Mouse (Mus musculus): ENCODE results near the gene Il20rb. TPM values are rescaled to one million over a fixed set of nuclear protein-coding genes. Genes with fewer than 3 reads are reported as not detected.
A peak's percentile ranks its signal among the peaks of the same experiment; 100 is the strongest.

Il20rb gene
- polyA plus RNA-seq, 1 experiment from 2014 or later = 0.87 TPM

DNA sequence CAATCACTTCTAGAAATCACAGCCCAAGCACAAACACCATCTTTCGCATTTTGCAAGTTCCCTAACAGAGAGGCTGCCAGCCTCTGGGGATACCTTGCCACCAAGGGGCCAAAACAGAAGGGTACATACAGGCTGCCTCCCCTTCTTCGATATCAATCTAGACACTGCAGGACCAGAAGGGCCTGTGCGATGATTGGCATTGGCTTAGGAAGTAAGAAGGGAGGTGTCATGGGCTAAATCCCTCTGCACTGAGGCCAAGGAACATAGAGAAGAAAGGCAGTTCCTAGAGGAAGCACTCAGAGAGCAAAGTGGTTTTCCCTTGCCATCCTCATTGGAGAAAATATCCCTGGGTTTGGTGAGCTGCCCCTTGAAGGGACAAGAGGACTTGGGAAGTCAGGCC, 16.9 kb downstream of the Il20rb start:
- Histone ChIP-seq H3K4me3 (no peak overlapping the region), H3K9ac (no peak overlapping the region), H3K9me3 (replicated peaks) (no peaks in the 10 kb centered on the region), H3K4me2 (replicated peaks) (no peak overlapping the region), H3K27me3 (no peaks in the 10 kb centered on the region), H3K27ac (no peak overlapping the region), H3K36me3 (peaks cover 3% of the 10 kb centered on the region; the same call in 1 of the 2 replicates), H3K4me1 (0 out of 2 replicates have a peak, but pooled peaks cover 3% of the 10 kb centered on the region)
- 93% methylated on average over 3 of the region's 3 CpGs for WGBS
- ATAC-seq (ENCODE audit: low FRiP score) = no peak

DNA sequence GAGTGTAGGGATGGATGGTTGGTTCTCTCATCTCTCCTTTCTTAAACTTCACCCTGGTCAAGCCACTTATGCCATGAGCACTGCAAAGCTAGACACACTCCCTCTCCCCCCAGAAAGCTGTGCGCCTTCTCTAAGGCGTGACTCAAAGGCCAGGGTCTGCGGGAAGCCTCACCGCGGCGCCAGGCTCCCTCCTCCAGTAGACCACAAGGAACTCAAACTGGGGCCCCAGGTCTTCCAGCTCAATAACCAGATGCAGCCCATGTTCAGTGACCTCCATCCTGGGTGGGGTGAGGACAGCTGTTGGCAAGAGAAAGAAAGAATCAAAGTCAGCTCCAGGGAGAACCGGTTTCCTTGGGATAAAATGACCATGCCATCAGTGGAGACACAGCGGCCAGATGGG, 18.4 kb downstream of the Il20rb start:
- Histone ChIP-seq H3K36me3 (peaks cover 3% of the 10 kb centered on the region; the same call in 1 of the 2 replicates), H3K4me3 (no peak overlapping the region), H3K9me3 (replicated peaks) (no peaks in the 10 kb centered on the region), H3K4me2 (replicated peaks) (no peak overlapping the region), H3K27me3 (no peaks in the 10 kb centered on the region), H3K9ac (no peak overlapping the region), H3K27ac (no peak overlapping the region), H3K4me1 (0 out of 2 replicates have a peak, but pooled peaks cover 3% of the 10 kb centered on the region)
- ATAC-seq (ENCODE audit: low FRiP score) = no peak
- WGBS = 94% methylated on average over 8 of the region's 8 CpGs

DNA sequence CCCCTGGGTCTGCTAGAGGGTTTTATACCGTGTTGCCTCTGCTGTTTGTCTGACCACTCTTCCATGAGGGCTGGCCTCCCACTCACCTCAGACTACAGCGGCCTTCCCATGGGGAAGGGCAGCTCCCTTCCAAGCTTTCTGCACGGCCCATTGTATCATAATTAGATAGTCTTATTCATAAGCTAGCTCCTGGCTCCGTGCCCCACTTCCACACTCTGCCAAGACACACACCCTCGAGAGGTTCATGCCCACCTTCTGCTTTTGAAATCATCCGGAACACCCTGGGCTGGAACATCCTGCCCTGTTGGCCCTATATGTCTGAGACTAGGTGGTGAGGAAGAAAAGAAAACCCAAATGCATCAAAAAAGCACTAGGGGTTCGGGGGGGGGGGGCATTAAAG, 18.9 kb downstream of the Il20rb start:
- no peaks in the 10 kb centered on the region for H3K27me3 ChIP-seq
- WGBS = 80% methylated on average over 7 of the region's 7 CpGs
- no peak overlapping the region for H3K9ac ChIP-seq
- H3K27ac ChIP-seq = no peak overlapping the region
- peaks cover 3% of the 10 kb centered on the region; the same call in 1 of the 2 replicates for H3K36me3 ChIP-seq
- no peak overlapping the region for H3K4me3 ChIP-seq
- 0 out of 2 replicates have a peak, but pooled peaks cover 3% of the 10 kb centered on the region for H3K4me1 ChIP-seq
- no peak for ATAC-seq (ENCODE audit: low FRiP score)
- H3K9me3 ChIP-seq (replicated peaks) = no peaks in the 10 kb centered on the region
- H3K4me2 ChIP-seq (replicated peaks) = no peak overlapping the region

DNA sequence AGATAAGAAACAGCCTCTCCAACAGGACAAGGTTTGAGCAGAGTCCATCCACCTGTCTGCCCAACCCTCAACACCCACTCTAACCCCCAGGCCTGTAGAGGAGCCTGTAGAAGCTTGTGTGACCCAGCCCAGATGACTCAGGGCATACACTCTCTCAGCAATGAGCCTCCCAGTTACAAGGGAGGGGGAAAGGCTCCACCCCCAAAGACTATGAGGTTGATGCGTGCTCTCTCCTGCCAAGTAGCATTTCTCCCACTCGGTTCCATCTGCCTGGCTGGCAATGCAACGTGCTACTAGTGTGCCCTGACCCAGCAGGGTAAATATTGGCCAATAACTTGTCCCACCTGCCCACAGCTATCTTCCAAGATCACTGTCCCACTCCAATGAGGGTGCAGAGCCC, 19.8 kb downstream of the Il20rb start:
- Histone ChIP-seq H3K4me1 (0 out of 2 replicates have a peak, but pooled peaks cover 3% of the 10 kb centered on the region), H3K36me3 (peaks cover 3% of the 10 kb centered on the region; the same call in 1 of the 2 replicates), H3K9ac (no peak overlapping the region), H3K27me3 (no peaks in the 10 kb centered on the region), H3K27ac (no peak overlapping the region), H3K9me3 (replicated peaks) (no peaks in the 10 kb centered on the region), H3K4me3 (no peak overlapping the region), H3K4me2 (replicated peaks) (no peak overlapping the region)
- ATAC-seq (ENCODE audit: low FRiP score) = no peak
- WGBS = 94% methylated on average over 3 of the region's 3 CpGs

DNA sequence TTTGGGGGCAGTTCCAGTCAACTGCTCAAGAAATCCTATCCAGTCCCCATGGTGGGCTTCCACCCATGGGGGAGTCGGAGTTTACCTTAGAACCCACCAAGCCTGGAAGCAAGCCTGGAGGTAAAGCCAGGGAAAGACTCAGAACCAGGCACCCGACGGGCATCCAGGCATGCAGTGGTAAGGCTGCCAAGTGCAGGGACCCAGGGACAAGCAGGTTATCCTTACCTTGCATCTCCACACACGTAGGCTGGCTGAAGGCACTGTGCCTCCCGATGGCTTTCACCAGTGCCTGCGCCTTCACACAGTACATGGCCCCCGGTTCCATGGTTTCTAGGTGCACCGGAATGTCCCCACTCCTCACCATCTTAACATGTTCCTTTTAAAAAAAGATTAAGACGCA, 20.6 kb downstream of the Il20rb start:
- no peak overlapping the region for H3K4me2 ChIP-seq (replicated peaks)
- H3K36me3 ChIP-seq = peaks cover 3% of the 10 kb centered on the region; the same call in 1 of the 2 replicates
- no peaks in the 10 kb centered on the region for H3K9me3 ChIP-seq (replicated peaks)
- WGBS = 94% methylated on average over 9 of the region's 9 CpGs
- no peak for ATAC-seq (ENCODE audit: low FRiP score)
- no peak overlapping the region for H3K9ac ChIP-seq
- no peak overlapping the region for H3K4me3 ChIP-seq
- 0 out of 2 replicates have a peak, but pooled peaks cover 3% of the 10 kb centered on the region for H3K4me1 ChIP-seq
- H3K27ac ChIP-seq = no peak overlapping the region
- H3K27me3 ChIP-seq = no peaks in the 10 kb centered on the region

DNA sequence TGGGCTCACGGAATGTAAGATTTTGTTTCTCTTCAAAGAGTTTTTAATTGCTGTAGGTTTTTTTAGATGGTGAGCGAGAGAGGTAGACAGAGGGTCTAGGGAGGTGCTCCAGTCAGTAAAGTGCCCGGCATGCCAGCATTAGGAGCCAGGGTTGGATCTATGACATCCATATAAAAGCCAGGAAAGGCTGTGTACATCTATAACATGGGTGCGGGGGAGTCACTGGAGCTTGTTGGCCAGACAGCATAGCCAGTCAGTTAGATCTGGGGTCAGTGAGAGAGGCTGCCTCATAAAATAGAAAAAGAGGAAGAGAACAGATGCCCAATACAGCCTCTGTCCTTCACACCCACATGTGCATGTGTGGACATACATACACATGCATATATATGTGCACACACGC, 21.2 kb downstream of the Il20rb start:
- H3K27ac ChIP-seq = no peak overlapping the region
- 97% methylated on average over 5 of the region's 5 CpGs for WGBS
- H3K9ac ChIP-seq = no peak overlapping the region
- ATAC-seq (ENCODE audit: low FRiP score) = no peak
- peaks cover 3% of the 10 kb centered on the region; the same call in 1 of the 2 replicates for H3K36me3 ChIP-seq
- H3K4me2 ChIP-seq (replicated peaks) = no peak overlapping the region
- H3K4me1 ChIP-seq = 0 out of 2 replicates have a peak, but pooled peaks cover 3% of the 10 kb centered on the region
- H3K4me3 ChIP-seq = no peak overlapping the region
- no peaks in the 10 kb centered on the region for H3K9me3 ChIP-seq (replicated peaks)
- no peaks in the 10 kb centered on the region for H3K27me3 ChIP-seq

DNA sequence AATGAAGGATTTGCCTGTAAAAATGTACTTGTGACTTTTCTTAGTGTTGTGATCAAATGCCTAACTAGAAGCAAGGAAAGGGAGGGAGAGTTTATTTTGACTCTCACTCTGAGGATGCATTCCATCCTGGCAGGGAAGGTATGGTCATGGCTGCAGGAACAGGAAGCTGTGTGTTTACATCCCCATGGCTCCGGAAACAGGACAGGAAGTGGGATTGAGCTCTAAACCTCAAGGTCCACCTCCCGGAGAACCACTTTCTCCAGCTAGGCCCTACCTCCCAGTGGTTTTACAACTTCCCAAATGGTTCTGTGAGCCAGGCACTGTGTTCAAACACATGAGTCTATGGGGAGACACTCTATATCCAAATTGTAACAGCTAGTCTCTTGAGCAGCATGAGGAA, 22.8 kb downstream of the Il20rb start:
- Histone ChIP-seq H3K36me3 (peaks cover 3% of the 10 kb centered on the region; the same call in 1 of the 2 replicates), H3K4me2 (replicated peaks) (no peak overlapping the region), H3K9me3 (replicated peaks) (no peaks in the 10 kb centered on the region), H3K4me1 (0 out of 2 replicates have a peak, but pooled peaks cover 3% of the 10 kb centered on the region), H3K9ac (no peak overlapping the region), H3K4me3 (no peak overlapping the region), H3K27ac (no peak overlapping the region), H3K27me3 (no peaks in the 10 kb centered on the region)
- ATAC-seq (ENCODE audit: low FRiP score) = no peak
- 78% methylated on average over 2 of the region's 2 CpGs for WGBS

DNA sequence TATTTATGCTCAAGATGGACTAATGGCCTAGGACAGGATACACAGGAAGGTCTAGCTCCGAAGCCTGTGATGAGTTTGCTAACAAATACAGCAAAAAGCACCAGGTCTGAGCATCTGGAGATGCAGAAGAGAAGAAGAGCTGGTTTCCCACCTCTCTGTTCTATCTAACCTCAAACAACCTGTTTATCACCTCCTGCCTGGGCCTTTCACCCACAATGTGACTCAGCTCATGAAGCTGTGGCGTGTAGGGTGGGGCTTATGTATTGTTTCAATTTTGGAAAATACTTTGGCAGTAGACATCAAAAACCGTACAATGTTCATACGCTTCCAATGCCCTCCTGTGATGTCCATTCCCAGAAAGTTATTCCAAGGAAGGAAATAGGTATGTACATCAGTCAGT, 24.5 kb downstream of the Il20rb start:
- no peaks in the 10 kb centered on the region for H3K9me3 ChIP-seq (replicated peaks)
- H3K4me3 ChIP-seq = no peak overlapping the region
- no peak overlapping the region for H3K9ac ChIP-seq
- H3K4me1 ChIP-seq = no peaks in the 10 kb centered on the region
- no peaks in the 10 kb centered on the region for H3K27me3 ChIP-seq
- 90% methylated on average over 4 of the region's 4 CpGs for WGBS
- H3K36me3 ChIP-seq = peaks cover 8% of the 10 kb centered on the region; the same call in 1 of the 2 replicates
- no peak overlapping the region for H3K27ac ChIP-seq
- no peak overlapping the region for H3K4me2 ChIP-seq (replicated peaks)
- ATAC-seq (ENCODE audit: low FRiP score) = no peak

DNA sequence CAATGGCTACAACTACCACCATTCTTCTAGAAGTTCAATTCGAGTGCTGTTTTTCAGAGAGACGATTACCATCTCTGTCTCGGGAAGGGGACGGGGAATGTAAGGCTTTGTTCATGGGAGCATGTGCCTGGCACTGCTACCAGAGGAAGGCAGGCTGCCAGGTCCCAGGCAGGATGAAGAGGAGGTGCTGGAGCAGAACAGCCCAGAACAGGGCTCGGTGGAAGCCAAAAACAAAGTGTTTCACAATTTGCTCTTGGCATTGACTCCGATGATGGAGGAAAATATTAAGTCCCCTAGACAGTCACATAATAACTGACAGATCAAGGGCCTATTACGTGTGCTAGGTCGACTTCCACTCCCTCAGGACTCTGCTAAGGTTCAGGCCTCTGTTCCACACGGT, 24.9 kb downstream of the Il20rb start:
- WGBS = 91% methylated on average over 9 of the region's 9 CpGs
- Histone ChIP-seq H3K4me2 (replicated peaks) (no peak overlapping the region), H3K36me3 (peaks cover 8% of the 10 kb centered on the region; the same call in 1 of the 2 replicates), H3K4me3 (no peak overlapping the region), H3K9ac (no peak overlapping the region), H3K9me3 (replicated peaks) (no peaks in the 10 kb centered on the region), H3K4me1 (no peaks in the 10 kb centered on the region), H3K27ac (no peak overlapping the region), H3K27me3 (no peaks in the 10 kb centered on the region)
- ATAC-seq (ENCODE audit: low FRiP score) = no peak

DNA sequence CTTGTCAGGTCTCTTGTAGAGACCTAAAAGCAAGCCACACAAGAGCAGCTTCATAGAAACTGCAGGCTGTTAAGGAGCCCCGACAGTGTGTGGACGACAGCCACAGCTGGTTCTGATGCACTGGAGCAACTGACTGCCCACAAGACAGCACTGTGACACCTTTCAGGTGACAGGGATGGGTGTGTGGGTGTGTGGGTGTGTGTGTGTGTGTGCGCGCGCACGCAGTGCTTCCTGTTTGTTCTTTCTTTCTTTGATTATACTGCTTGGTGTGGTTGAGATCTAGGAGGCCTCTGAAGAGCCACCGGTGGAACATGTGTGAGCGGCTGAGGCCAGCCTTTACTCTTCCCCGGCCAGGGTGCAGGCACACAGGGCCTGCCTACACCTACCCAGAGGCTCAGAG, 26.4 kb downstream of the Il20rb start:
- no peak overlapping the region for H3K27ac ChIP-seq
- H3K4me3 ChIP-seq = no peak overlapping the region
- H3K36me3 ChIP-seq = 0 out of 2 replicates have a peak, but pooled peaks cover 5% of the 10 kb centered on the region
- WGBS = 97% methylated on average over 9 of the region's 9 CpGs
- no peak overlapping the region for H3K9ac ChIP-seq
- no peaks in the 10 kb centered on the region for H3K27me3 ChIP-seq
- ATAC-seq (ENCODE audit: low FRiP score) = no peak
- no peaks in the 10 kb centered on the region for H3K9me3 ChIP-seq (replicated peaks)
- H3K4me2 ChIP-seq (replicated peaks) = no peak overlapping the region
- no peaks in the 10 kb centered on the region for H3K4me1 ChIP-seq

DNA sequence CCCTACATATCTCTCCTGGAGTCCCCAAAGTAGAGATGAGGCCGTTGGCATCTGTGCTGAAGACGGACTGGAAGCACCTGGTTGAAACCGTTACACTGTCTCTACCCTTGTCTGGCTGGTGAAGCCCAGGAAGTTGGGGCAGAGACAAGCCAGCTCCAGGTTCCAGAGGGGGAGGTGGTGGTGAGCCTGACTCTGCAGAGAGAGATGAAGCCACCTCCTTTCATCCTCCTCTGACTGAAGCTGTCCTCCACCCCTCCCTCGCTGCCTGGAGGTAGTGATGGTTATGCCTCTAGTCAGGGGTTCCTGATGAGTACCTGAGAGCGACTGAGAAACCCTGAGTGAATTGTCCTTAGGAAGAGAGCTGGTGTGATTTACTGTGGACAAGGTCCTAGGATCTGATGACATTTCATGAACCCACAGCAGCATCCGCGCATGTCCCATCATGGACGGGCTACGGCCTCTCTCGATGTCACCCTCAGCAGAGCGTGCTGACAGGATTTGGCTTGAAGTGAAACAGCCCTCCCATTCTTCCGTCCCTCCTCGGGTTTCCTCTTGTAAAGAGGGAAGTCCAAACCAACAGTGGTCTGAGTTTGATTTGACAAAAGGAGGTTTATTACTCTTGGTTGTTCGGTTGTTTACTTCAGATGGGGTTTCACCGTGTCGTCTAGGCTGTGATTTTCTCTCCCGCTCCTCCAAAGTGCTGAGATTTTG, 28.5 kb downstream of the Il20rb start:
- Histone ChIP-seq H3K36me3 (0 out of 2 replicates have a peak, but pooled peaks cover 5% of the 10 kb centered on the region), H3K4me1 (0 out of 2 replicates have a peak, but pooled peaks cover 10% of the 10 kb centered on the region), H3K9ac (no peak overlapping the region), H3K27me3 (no peaks in the 10 kb centered on the region), H3K9me3 (replicated peaks) (no peaks in the 10 kb centered on the region), H3K4me2 (replicated peaks) (no peak overlapping the region), H3K4me3 (no peak overlapping the region), H3K27ac (no peak overlapping the region)
- ATAC-seq (ENCODE audit: low FRiP score) = no peak
- WGBS = 91% methylated on average over 17 of the region's 17 CpGs

DNA sequence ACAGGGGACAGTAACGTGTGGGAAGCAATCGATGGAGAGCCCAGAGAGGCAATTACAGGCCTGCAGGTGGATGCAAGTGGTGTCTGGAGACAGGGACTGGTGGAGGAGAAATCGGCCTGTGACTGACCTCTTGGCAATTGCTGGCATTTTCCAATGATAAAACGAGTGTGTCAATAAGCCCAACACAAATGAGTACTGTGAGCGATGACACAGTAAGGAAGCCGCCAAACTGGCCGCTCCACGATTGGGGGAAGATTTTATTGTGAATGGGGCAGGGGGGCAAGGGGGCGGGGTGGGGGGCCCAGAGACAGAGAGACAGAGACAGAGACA, 32.0 kb downstream of the Il20rb start:
- 17% methylated on average over 9 of the region's 9 CpGs for WGBS
- peak overlapping the region; percentile 56 for H3K4me2 ChIP-seq (replicated peaks)
- H3K36me3 ChIP-seq = 0 out of 2 replicates have a peak, but pooled peaks cover 5% of the 10 kb centered on the region
- H3K4me3 ChIP-seq = peak overlapping the region; percentile 27
- H3K9ac ChIP-seq = peak overlapping the region; percentile 47; the same call in 1 of the 2 replicates
- no peak overlapping the region for H3K27ac ChIP-seq
- no peaks in the 10 kb centered on the region for H3K27me3 ChIP-seq
- H3K9me3 ChIP-seq (replicated peaks) = no peaks in the 10 kb centered on the region
- ATAC-seq (ENCODE audit: low FRiP score) = no peak
- H3K4me1 ChIP-seq = 0 out of 2 replicates have a peak, but pooled peaks cover 10% of the 10 kb centered on the region

All from hindbrain, embryonic 12.5 days (tissue).